Mouse (Mus musculus) forebrain, embryonic 14.5 days (tissue): ENCODE measurements around the gene Fgfr2. TPM values are rescaled to one million over a fixed set of nuclear protein-coding genes. Genes with fewer than 3 reads are reported as not detected.
A peak's percentile ranks its signal among the peaks of the same experiment; 100 is the strongest.

Experiments
- ATAC-seq: fragments of 200-750 bp; cut with Nextera tagmentation; 2 replicates; pipeline ENCODE4 v1.8.0; 2017; ENCODE audit warnings: mild to moderate bottlenecking, moderate library complexity
- DNase-seq: peaks from one replicate; pipeline ENCODE4 v3.0.0-alpha.2; 2015; ENCODE audit warnings: low spot score
- H3K27ac ChIP-seq: fragments of 300-500 bp; sonication (generic); 2 replicates; pipeline ENCODE4 v1.5.1; 2014; ENCODE audit warnings: low read depth, mild to moderate bottlenecking, control low read depth, low read length, moderate library complexity
- H3K27me3 ChIP-seq: fragments of 300-500 bp; sonication (generic); replicated peaks from 2 replicates; pipeline ENCODE4 v1.6.1; 2014; ENCODE audit warnings: low read length, control low read depth, mixed read lengths; ENCODE audit not compliant: control insufficient read depth, insufficient read depth
- H3K36me3 ChIP-seq: fragments of 300-500 bp; sonication (generic); 2 replicates; pipeline ENCODE4 v1.6.1; 2014; ENCODE audit warnings: low read length, control low read depth; ENCODE audit not compliant: control insufficient read depth, insufficient read depth
- H3K4me1 ChIP-seq: fragments of 300-500 bp; sonication (generic); 2 replicates; pipeline ENCODE4 v1.6.1; 2014; ENCODE audit warnings: antibody characterized with exemption, low read length, control low read depth; ENCODE audit not compliant: control insufficient read depth, insufficient read depth
- H3K4me2 ChIP-seq: fragments of 300-500 bp; sonication (generic); 2 replicates; pipeline ENCODE4 v1.6.1; 2014; ENCODE audit warnings: mild to moderate bottlenecking, control low read depth, low read length
- H3K4me3 ChIP-seq: fragments of 300-500 bp; sonication (generic); 2 replicates; pipeline ENCODE4 v1.5.1; 2014; ENCODE audit warnings: low read depth, low read length, control low read depth
- H3K9ac ChIP-seq: fragments of 300-500 bp; sonication (generic); 2 replicates; pipeline ENCODE4 v1.6.1; 2014; ENCODE audit warnings: mild to moderate bottlenecking, low read length, control low read depth, moderate library complexity
- H3K9me3 ChIP-seq: fragments of 300-500 bp; sonication (generic); replicated peaks from 2 replicates; pipeline ENCODE4 v1.6.1; 2016; ENCODE audit warnings: low read length, control low read depth, mixed read lengths; ENCODE audit not compliant: control insufficient read depth
- WGBS: fragments of 180-500 bp; shearing (Covaris S2); extraction: QIAGEN DNeasy Blood & Tissue Kit; methylation state at CpG from one replicate; pipeline ENCODE4 v1.1.7; 2014; 5-methylcytosine and 5-hydroxymethylcytosine counted together
- polyA plus RNA-seq: library from polyadenylated mRNA; unstranded; fragments of >200 nt; fragmentation: Nextera tagmentation; extraction: Ambion mirVana; gene quantifications from 2 replicates; pipeline ENCODE4 v1.2.1, GENCODE M21; 2014

Fgfr2 gene
- polyA plus RNA-seq, 1 experiment from 2014 or later = 35.9 TPM

DNA sequence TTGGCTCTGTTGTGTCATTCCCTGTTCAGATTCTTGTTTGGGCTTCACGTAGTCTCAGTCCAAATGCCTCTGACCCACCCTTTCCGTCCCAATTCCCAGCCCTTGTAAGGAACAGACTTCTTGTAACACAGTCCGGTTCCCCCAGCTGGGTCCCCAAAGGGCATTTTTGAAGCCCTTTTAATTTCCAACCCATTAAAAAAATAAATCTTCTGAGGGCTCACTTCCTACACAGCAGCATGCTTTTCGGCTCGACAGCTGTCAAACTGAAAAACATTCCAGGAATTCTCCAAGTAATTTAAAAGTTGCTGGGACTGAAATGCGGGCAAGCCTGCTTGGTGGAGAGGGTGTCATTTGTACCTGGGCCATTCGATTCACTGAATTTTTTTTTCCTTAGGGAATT is 1474.9 kb downstream of the Fgfr2 start:
- WGBS = 33% methylated on average over 7 of the region's 7 CpGs
- no peaks in the 10 kb centered on the region for H3K36me3 ChIP-seq
- no peak for ATAC-seq
- H3K4me3 ChIP-seq = no peak overlapping the region
- DNase-seq = no peak
- no peaks in the 10 kb centered on the region for H3K9me3 ChIP-seq
- no peak overlapping the region for H3K9ac ChIP-seq
- no peak overlapping the region for H3K4me2 ChIP-seq
- peaks cover 91% of the 10 kb centered on the region for H3K27me3 ChIP-seq
- H3K27ac ChIP-seq = no peak overlapping the region
- peaks cover 7% of the 10 kb centered on the region for H3K4me1 ChIP-seq

DNA sequence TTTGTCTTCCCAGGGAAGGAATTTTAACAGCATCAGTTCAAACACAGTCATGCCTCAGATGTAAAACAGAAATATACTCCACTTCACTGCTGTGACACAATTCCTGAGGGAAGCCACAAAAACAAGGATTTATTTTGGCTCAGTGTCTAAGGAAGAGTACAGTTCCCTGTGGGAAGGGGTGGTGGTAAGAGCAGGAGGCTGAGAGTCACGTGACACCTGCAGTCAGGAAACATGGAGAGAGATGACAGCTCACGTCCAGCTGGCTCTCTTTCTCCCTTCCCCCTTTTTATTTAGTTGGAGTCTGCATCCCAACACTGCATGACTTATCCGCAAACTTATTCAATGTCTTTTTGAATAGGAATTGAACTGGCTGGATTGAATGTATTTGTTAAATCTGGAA is 1475.6 kb downstream of the Fgfr2 start:
- H3K9ac ChIP-seq = no peak overlapping the region
- no peak for DNase-seq
- WGBS = 47% methylated on average over 3 of the region's 3 CpGs

DNA sequence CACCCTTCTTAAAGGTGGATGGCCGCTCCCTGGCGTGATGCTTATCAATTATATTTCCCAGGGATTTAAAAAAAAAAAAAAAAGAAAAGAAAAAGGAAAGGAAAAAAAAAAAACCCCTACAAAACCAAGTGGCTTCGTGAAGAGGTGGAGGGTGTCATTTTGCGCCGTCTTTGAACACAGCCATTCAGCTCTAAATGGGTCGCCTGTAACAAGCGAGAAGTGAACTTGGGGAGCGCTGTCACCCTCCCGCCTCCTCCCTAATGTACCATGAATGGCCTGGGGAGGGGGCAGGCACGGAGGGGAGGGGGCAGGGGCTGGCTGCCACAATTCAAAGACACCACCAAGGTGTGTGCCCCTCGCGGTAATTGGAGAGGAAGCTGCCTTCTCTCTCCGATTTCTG is 1478.6 kb downstream of the Fgfr2 start:
- Histone ChIP-seq H3K9ac (no peak overlapping the region), H3K4me3 (no peak overlapping the region), H3K27ac (no peak overlapping the region), H3K9me3 (no peaks in the 10 kb centered on the region), H3K36me3 (no peaks in the 10 kb centered on the region), H3K27me3 (peaks cover 89% of the 10 kb centered on the region), H3K4me2 (no peak overlapping the region; the same call in 1 of the 2 replicates), H3K4me1 (peaks cover 7% of the 10 kb centered on the region)
- DNase-seq (peak; percentile 30), ATAC-seq (no peak)
- under 1% methylated on average over 13 of the region's 13 CpGs for WGBS

More for the DNA sequence above, 1475.6 kb downstream of the Fgfr2 start:
- no peak overlapping the region for H3K4me2 ChIP-seq
- no peak for ATAC-seq
- no peaks in the 10 kb centered on the region for H3K9me3 ChIP-seq
- peaks cover 7% of the 10 kb centered on the region for H3K4me1 ChIP-seq
- H3K4me3 ChIP-seq = no peak overlapping the region
- no peak overlapping the region for H3K27ac ChIP-seq
- H3K27me3 ChIP-seq = peaks cover 91% of the 10 kb centered on the region
- H3K36me3 ChIP-seq = no peaks in the 10 kb centered on the region

DNA sequence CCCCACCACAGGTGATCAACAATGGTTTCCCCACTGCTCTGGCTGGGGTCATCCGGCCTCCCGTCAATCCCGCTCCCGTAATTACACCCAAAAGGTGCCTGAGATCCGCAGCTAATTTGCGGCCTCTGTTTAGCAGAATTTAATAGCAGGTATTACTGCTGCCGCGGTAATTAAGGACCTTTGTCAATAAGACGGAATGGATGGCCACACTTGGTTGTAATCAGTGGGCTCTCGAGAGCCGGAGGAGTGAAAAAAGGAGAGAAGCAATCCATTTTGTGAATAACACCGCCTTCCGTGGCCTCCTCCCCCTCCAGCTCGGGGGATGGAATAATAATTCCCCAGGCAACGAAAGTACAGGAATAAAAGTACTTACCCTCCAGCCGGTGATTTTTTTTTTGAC is 1479.1 kb downstream of the Fgfr2 start:
- peaks cover 7% of the 10 kb centered on the region for H3K4me1 ChIP-seq
- H3K36me3 ChIP-seq = no peaks in the 10 kb centered on the region
- no peak for ATAC-seq
- WGBS = 0% methylated on average over 16 of the region's 16 CpGs
- H3K27me3 ChIP-seq = peaks cover 89% of the 10 kb centered on the region
- no peak overlapping the region; the same call in 1 of the 2 replicates for H3K4me3 ChIP-seq
- H3K4me2 ChIP-seq = peak overlapping the region; percentile 12
- no peak overlapping the region for H3K27ac ChIP-seq
- no peaks in the 10 kb centered on the region for H3K9me3 ChIP-seq
- H3K9ac ChIP-seq = no peak overlapping the region
- DNase-seq = peak; percentile 50

DNA sequence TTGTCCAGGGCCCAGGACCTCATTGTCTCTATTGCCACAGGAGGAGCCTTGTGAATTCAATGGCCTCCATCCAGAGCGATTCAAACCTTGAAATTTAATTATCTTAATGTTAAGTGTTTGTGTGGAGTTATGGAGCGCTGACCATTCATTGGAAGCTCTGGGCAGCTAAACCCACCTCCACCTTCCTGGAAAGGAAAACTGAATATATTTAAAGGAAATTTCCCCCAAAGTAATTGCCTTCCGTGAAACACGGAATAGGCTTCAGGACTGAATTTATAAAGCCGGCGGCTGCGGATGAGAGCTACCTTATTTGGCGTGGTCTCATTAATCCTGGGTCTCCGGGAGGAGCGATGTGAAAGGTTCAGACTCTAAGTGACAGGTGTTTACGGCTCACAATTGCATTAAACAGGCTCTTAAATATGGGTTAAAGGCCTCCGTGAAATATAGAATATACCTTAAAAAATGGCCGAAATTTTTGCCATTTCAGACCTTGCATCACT is 1479.8 kb downstream of the Fgfr2 start:
- no peaks in the 10 kb centered on the region for H3K9me3 ChIP-seq
- no peak for ATAC-seq
- peak overlapping the region; percentile 12; the same call in 1 of the 2 replicates for H3K4me2 ChIP-seq
- H3K4me3 ChIP-seq = no peak overlapping the region
- H3K36me3 ChIP-seq = no peaks in the 10 kb centered on the region
- H3K27ac ChIP-seq = no peak overlapping the region
- peaks cover 7% of the 10 kb centered on the region for H3K4me1 ChIP-seq
- no peak overlapping the region for H3K9ac ChIP-seq
- 5% methylated on average over 13 of the region's 13 CpGs for WGBS
- peaks cover 86% of the 10 kb centered on the region for H3K27me3 ChIP-seq
- DNase-seq = no peak

DNA sequence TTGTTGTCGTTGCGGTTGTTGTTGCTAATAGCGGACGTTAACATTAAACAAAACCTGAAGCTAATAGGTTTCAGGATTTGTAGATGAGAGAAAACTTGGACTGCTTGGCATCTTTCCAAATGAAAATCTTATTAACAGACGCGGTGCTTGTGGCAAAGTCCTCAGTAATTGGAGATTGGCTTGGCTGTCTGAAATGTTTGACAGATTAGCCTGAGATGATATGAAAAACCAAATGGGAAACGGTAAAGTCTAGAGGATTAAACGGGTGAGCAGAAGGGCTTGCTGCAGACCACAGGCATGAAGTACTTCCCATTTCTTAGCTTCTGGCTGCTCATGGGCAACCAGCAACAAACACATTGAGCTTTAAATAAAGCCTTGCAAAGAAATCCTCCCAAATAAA is 1493.6 kb downstream of the Fgfr2 start:
- Histone ChIP-seq H3K27ac (peak overlapping the region; percentile 60; the same call in 1 of the 2 replicates), H3K4me3 (no peak overlapping the region), H3K4me1 (peaks cover 4% of the 10 kb centered on the region; the same call in 1 of the 2 replicates), H3K36me3 (no peaks in the 10 kb centered on the region), H3K4me2 (no peak overlapping the region), H3K9me3 (no peaks in the 10 kb centered on the region), H3K27me3 (peaks cover 11% of the 10 kb centered on the region; the same call in 1 of the 2 replicates), H3K9ac (no peak overlapping the region)
- DNase-seq (peak; percentile 80), ATAC-seq (peak; percentile 59)
- 27% methylated on average over 8 of the region's 8 CpGs for WGBS

DNA sequence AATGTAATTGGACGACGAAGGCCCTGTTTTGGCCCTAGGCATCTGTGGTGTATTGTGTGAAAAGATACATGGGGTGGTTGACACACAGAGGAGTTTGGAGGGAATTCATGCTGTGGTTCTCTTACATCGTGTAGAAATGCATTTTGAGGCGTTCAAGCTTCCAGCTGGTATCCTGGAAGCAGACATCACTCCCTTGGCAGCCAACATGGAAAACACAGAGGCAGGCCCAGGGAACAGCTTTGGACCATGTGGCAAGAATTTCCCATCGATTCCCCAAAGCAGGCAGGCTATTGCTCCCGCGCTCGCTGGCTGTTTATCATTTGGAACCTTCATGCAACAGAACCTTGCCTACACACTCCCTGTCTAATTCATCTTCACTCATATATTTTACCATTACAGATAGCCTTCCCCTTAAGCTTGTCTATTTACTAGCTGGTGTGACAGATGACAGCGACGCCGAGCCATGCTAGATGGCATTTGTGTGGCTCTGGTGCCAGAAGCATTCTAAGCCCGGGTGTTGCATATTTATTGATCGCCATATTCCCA is 1494.2 kb downstream of the Fgfr2 start:
- 60% methylated on average over 13 of the region's 13 CpGs for WGBS
- peak; percentile 89 for ATAC-seq

DNA sequence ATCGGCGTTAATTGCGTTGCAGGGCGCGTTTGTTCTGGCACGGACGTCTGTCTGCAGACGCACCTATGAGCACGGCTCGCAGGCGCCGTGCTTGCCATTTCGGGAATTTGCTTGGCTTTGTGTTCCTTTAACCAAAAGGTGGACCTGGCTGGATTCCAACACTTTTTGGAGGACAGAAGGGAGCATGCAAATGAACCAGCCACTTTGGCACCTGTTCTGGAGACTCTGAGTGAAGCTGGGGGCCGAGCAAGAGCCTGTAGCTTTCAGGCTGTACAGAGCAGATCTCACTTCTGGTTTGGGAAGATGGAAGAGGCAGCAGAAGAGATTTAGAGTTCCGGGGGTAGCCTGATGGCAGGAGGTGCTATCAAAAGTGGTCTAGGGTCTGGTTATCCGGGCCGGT is 1494.8 kb downstream of the Fgfr2 start:
- no peak overlapping the region for H3K9ac ChIP-seq
- peak overlapping the region; percentile 61; the same call in 1 of the 2 replicates for H3K27ac ChIP-seq
- H3K36me3 ChIP-seq = no peaks in the 10 kb centered on the region
- no peak overlapping the region for H3K4me3 ChIP-seq
- H3K9me3 ChIP-seq = no peaks in the 10 kb centered on the region
- ATAC-seq = peak; percentile 69
- no peak overlapping the region for H3K4me2 ChIP-seq
- DNase-seq = peak; percentile 71
- peaks cover 11% of the 10 kb centered on the region; the same call in 1 of the 2 replicates for H3K27me3 ChIP-seq
- H3K4me1 ChIP-seq = peaks cover 4% of the 10 kb centered on the region; the same call in 1 of the 2 replicates
- 53% methylated on average over 17 of the region's 17 CpGs for WGBS

More for the DNA sequence above, 1494.2 kb downstream of the Fgfr2 start:
- Histone ChIP-seq H3K4me2 (no peak overlapping the region), H3K27me3 (peaks cover 11% of the 10 kb centered on the region; the same call in 1 of the 2 replicates), H3K4me1 (peaks cover 4% of the 10 kb centered on the region; the same call in 1 of the 2 replicates), H3K9ac (no peak overlapping the region), H3K9me3 (no peaks in the 10 kb centered on the region), H3K36me3 (no peaks in the 10 kb centered on the region), H3K27ac (peak overlapping the region; percentile 61; the same call in 1 of the 2 replicates), H3K4me3 (no peak overlapping the region)
- peak; percentile 90 for DNase-seq

DNA sequence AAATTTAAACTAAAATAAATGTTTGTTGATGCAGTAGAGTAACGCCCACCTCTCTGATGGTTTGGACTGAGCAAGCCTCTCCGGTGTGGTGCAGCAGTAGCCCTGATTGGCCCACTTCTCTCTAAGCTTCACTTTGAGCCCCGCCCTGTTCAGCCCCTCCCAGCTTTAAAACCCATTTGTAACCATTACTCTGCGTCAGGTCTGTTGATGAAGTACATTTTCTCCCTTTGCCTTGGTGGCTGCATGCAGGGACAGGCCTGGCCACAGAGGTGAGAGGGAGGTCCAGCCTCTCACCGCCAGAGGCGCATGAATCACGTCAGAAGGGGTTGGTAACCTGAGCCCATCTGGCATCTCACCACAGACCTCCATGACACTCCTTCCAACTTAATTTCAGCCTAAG is 1513.5 kb downstream of the Fgfr2 start:
- H3K4me1 ChIP-seq = no peaks in the 10 kb centered on the region
- H3K4me3 ChIP-seq = no peak overlapping the region
- no peak for DNase-seq
- no peak overlapping the region for H3K9ac ChIP-seq
- H3K27me3 ChIP-seq = no peaks in the 10 kb centered on the region; the same call in 1 of the 2 replicates
- WGBS = 41% methylated on average over 7 of the region's 7 CpGs
- H3K4me2 ChIP-seq = no peak overlapping the region
- no peak for ATAC-seq
- no peak overlapping the region for H3K27ac ChIP-seq
- H3K36me3 ChIP-seq = no peaks in the 10 kb centered on the region
- no peaks in the 10 kb centered on the region for H3K9me3 ChIP-seq
